Mouse (Mus musculus) thymus, adult 18-20 months (tissue): Measurements from ENCODE around the gene Eprs.

Experiments
- DNase-seq, 2 experiments: peaks; one replicate each; pipeline ENCODE4 v3.0.0; 2022; ENCODE audit warnings: mixed read lengths in 2 of 2

Gene Eprs

GRCm38 (mm10) chr1:185451495-185451894 is 88.7 kb downstream of the Eprs start:
- DNase-seq, result no peak

DNA sequence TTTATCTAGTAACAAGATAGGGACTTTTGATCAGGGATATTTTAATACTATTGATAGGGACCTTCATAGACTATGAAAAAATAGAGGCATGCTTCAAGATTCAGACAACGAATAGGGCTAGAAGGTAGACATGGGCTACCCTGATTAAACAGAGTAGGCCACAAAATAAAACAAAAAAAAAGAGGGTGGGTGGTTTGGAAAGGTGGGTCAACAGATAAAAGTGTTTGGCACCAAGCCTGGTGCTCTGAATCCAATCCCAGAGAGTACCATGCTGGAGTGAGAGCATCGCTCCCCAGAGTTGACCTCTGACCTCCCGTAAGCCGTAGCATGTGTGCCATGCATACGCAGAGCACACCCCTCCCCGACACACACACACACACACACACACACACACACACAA is 89.6 kb downstream of the Eprs start:
- no peak for DNase-seq

DNA sequence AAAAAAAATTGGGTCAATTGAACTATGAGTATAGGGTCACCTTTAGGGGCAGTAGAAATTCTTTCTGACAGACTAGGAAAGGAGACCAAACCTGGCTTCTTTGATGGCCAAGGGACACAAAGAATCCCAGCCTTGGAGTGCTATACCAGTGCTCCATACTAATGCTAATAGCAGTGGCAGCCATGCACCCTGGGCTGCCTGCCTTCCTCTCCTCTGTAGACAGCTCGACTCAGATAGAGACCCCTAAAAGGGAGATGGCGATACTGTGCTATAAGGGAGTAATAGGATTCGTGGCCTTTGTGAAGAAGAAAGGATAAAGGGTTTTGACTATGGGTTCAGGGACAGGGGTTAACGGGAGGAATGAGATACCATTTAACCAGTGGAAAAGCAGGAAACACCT is 91.3 kb downstream of the Eprs start:
- no peak for DNase-seq

DNA sequence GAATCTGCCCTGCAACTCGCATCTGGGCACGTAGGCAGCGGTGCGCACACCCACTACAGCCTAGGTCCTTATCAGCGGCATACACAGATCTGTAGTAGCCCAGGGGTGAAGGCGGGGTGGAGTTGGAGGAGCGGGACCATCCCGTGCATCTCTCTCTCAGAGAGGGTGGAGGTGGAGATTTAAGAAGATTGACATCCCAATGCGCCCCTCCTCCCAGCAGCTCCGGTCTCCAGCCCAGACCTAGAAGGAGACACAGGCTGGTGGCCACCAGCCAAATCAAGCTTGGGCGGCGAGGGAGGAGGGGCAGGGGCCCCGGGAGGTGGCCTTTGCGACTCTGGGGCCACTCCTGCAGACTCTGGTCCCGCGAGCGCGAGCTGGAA is 91.7 kb downstream of the Eprs start, which contains the start of gene Slc30a10:
Gene Slc30a10 (plus strand): TSS at position 274 of the 380 bp plus-strand sequence.
- DNase-seq, result no peak

- DNase-seq, result no peak
These were observed 92.3 kb downstream of the Eprs start for GRCm38 (mm10) chr1:185454955-185455701.

GRCm38 (mm10) chr1:185456327-185456726 is 93.5 kb downstream of the Eprs start:
- no peak for DNase-seq

GRCm38 (mm10) chr1:185460096-185460495 is 97.3 kb downstream of the Eprs start:
- no peak for DNase-seq

- no peak for DNase-seq
These were observed 100.0 kb downstream of the Eprs start for GRCm38 (mm10) chr1:185462889-185463288.

GRCm38 (mm10) chr1:185469551-185470021 is 106.7 kb downstream of the Eprs start:
- DNase-seq, result no peak

GRCm38 (mm10) chr1:185472025-185472720 is 109.3 kb downstream of the Eprs start:
- no peak for DNase-seq

- no peak for DNase-seq
These were observed 109.9 kb downstream of the Eprs start for GRCm38 (mm10) chr1:185472730-185473129.

DNA sequence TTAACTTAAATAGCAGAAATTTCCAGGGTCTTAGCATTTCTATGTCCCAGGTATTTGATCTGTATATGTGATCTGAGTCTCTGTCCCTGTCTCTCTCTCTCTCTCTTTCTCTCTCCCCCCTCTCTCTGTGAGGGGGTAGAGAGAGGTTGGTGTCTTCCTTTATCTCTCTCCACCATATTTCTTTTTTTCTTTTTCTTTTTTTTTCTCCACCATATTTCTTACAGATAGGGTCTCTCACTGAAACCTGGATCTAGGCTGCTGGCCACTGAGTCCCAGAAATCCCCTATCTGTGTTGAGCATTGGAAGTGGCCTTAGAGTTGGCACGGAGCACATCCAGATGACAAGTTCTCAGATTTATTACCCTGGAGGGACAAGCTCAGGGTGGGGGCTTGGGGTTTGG is 110.6 kb downstream of the Eprs start:
- no peak for DNase-seq
